Mouse (Mus musculus): ENCODE measurements at regions not wholly inside any gene's neighbourhood (a gene's known extent, or its start where the extent isn't known, plus 50 kb on each side); places are given as distances from the start of the nearest gene placed in this dataset.
"Not testable (repeated sequence)": the region's sequence is repeated elsewhere in the genome, so short reads cannot be mapped to it uniquely, and the experiment has no call there.

GRCm38 (mm10) chr7:70280643-70281380 lies 85.7 kb downstream of the Nr2f2 start:
- Histone ChIP-seq H3K4me2 (peak overlapping the region; percentile 47), H3K36me3 (no peaks in the 10 kb centered on the region), H3K27me3 (peaks cover 79% of the 10 kb centered on the region), H3K9me3 (no peaks in the 10 kb centered on the region), H3K27ac (no peak overlapping the region), H3K4me3 (peak overlapping the region; percentile 30), H3K4me1 (peaks cover 18% of the 10 kb centered on the region), H3K9ac (no peak overlapping the region)
- 1% methylated on average over 42 of the region's 42 CpGs for WGBS
- ATAC-seq (ENCODE audit: insufficient number of reproducible peaks, low FRiP score, low TSS enrichment, low read depth), result no peak

DNA sequence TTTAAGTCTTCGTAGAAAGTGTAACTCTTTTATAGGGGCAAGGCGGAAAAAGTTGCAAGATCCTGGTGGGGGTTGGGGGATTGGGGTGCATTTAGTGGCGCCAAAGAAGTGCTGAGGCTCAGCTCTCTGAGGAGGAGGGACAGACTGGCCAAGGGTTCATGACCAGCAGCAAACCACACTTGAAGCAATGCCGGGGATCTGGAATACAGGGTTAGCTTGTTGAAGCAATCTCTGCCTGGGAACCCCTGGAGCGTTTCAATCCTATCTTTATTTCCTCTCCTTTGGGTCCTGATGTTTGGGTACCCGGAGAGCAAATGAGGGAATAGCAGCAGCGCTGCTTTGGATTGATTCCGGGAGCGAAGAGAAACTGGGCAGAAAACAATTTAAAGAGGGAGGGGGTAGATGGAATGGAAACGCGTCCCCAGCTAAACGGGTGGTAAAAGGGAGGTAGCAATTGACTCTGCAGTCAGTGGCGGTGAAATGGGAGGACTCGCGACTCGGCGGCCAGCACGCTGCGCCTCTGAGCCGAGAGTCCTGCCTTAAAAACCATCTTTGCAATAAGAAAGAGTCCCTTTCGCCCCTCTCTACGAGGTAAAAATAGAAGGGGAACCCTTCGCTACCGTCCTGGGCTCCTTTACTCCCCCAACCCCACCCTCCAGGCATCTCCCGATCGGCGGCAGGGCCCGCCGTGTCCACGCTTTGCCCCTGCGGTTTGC lies 86.5 kb downstream of the Nr2f2 start:
- Histone ChIP-seq H3K4me1 (peaks cover 18% of the 10 kb centered on the region), H3K36me3 (no peaks in the 10 kb centered on the region), H3K27me3 (peaks cover 71% of the 10 kb centered on the region), H3K4me2 (peak overlapping the region; percentile 47), H3K9me3 (no peaks in the 10 kb centered on the region), H3K9ac (no peak overlapping the region), H3K27ac (no peak overlapping the region), H3K4me3 (peak overlapping the region; percentile 30)
- ATAC-seq (ENCODE audit: insufficient number of reproducible peaks, low FRiP score, low TSS enrichment, low read depth), result no peak
- WGBS, result under 1% methylated on average over 31 of the region's 31 CpGs

DNA sequence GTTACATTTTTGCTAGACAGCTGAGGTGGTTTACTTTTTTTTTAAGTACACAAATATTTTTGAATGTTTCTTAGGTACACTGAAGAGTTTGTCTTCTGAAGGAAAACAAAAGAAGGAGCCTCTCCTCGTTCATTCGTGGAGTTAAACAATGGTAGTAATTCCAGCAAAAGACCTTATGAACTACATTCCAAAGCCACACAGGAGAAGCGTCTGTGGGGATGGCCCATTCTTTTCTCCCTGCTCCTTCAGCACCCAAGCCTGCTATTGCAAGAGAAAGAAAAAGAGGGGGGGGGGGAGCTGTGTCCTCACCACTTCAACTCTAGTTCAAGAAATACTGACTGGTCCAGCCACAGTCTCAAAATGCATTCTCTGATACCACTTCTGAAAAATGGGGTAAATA lies 87.4 kb downstream of the Nr2f2 start:
- Histone ChIP-seq H3K4me3 (no peak overlapping the region), H3K9ac (no peak overlapping the region), H3K4me1 (peaks cover 18% of the 10 kb centered on the region), H3K27ac (no peak overlapping the region), H3K27me3 (peaks cover 62% of the 10 kb centered on the region), H3K9me3 (no peaks in the 10 kb centered on the region), H3K4me2 (no peak overlapping the region), H3K36me3 (no peaks in the 10 kb centered on the region)
- WGBS, result 9% methylated on average over 3 of the region's 3 CpGs
- no peak for ATAC-seq (ENCODE audit: insufficient number of reproducible peaks, low FRiP score, low TSS enrichment, low read depth)

DNA sequence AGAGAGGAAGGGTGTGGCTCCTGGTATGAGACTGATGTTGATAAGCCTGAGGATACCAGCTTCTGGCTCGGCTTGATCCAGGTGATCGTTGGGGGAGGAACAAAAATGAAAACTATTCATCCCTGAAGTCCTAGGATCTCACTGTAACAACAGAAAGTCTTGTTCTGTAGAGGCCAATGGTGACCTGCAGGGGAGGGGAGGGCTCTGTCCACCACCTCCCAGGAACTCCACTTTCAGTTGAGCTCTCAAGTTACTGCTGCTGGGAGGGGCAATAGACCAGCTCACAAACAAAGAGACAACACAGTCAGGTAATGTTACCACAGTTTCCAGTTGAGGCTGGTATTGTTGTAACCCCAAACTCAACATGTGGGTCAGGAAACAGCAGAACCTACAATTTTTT lies 90.5 kb downstream of the Nr2f2 start:
- peaks cover 32% of the 10 kb centered on the region for H3K27me3 ChIP-seq
- H3K4me1 ChIP-seq, result peaks cover 13% of the 10 kb centered on the region
- 65% methylated on average over 2 of the region's 2 CpGs for WGBS
- H3K36me3 ChIP-seq, result no peaks in the 10 kb centered on the region
- no peak overlapping the region for H3K4me2 ChIP-seq
- H3K9me3 ChIP-seq, result no peaks in the 10 kb centered on the region
- no peak overlapping the region for H3K4me3 ChIP-seq
- H3K9ac ChIP-seq, result no peak overlapping the region
- H3K27ac ChIP-seq, result no peak overlapping the region
- no peak for ATAC-seq (ENCODE audit: insufficient number of reproducible peaks, low FRiP score, low TSS enrichment, low read depth)

DNA sequence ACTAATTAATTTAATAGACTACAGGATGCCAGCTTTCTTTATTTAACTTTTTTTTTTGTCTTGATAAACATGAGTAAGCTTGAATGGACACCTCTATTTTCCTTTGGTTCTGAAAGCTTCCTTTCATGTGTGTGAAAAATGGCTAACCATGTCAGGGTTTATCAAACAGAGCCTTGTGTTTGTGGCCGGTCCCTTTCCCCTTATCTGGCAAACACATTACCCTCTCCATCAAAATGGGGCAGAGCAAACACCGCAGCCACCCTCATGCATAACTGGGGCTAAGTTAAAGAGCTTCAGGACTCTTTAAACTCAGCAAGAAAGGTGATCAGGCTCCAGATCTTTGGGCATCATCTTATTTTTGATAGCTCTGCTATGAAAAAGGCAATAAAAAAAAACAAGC lies 92.2 kb downstream of the Nr2f2 start:
- ATAC-seq (ENCODE audit: insufficient number of reproducible peaks, low FRiP score, low TSS enrichment, low read depth), result no peak
- WGBS, result 48% methylated on average over 2 of the region's 2 CpGs

GRCm38 (mm10) chr7:70267075-70267474 lies 99.5 kb downstream of the Nr2f2 start:
- H3K4me2 ChIP-seq, result no peak overlapping the region
- no peaks in the 10 kb centered on the region for H3K9me3 ChIP-seq
- H3K4me1 ChIP-seq, result no peaks in the 10 kb centered on the region
- H3K27me3 ChIP-seq, result no peaks in the 10 kb centered on the region
- no peak overlapping the region for H3K4me3 ChIP-seq
- H3K36me3 ChIP-seq, result no peaks in the 10 kb centered on the region
- H3K27ac ChIP-seq, result no peak overlapping the region
- WGBS, result 53% methylated on average over 4 of the region's 4 CpGs
- ATAC-seq (ENCODE audit: insufficient number of reproducible peaks, low FRiP score, low TSS enrichment, low read depth), result no peak
- H3K9ac ChIP-seq, result no peak overlapping the region

More for the DNA sequence above, 92.2 kb downstream of the Nr2f2 start:
- Histone ChIP-seq H3K27ac (no peak overlapping the region), H3K9ac (no peak overlapping the region), H3K27me3 (peaks cover 19% of the 10 kb centered on the region), H3K4me3 (no peak overlapping the region), H3K4me1 (no peaks in the 10 kb centered on the region), H3K4me2 (no peak overlapping the region), H3K36me3 (no peaks in the 10 kb centered on the region), H3K9me3 (no peaks in the 10 kb centered on the region)

DNA sequence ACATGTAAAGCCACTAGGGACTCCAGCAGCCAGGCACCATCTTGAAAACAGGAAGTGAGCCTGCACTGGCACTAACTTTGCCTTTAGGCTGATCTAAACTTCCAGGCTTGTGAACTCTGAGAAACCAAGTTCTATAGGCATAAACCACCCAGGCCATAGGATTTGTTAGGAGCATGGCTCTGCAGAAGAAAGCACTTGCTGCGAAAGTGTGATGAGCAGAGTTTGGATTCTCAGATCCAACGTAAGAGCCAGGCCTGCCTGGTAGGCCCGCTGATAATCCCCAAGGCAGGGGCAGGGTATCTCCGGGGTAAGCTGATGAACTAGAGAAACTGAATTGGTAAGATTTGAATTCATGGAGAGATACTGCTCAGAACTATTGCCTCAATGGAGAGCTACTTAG lies 109.7 kb downstream of the Nr2f2 start:
- H3K9me3 ChIP-seq, result no peaks in the 10 kb centered on the region
- H3K27ac ChIP-seq, result no peak overlapping the region
- H3K4me3 ChIP-seq, result no peak overlapping the region
- no peak for ATAC-seq (ENCODE audit: insufficient number of reproducible peaks, low FRiP score, low TSS enrichment, low read depth)
- no peaks in the 10 kb centered on the region for H3K36me3 ChIP-seq
- H3K4me1 ChIP-seq, result no peaks in the 10 kb centered on the region
- WGBS, result 97% methylated on average over 4 of the region's 4 CpGs
- no peak overlapping the region for H3K4me2 ChIP-seq
- no peaks in the 10 kb centered on the region for H3K27me3 ChIP-seq
- no peak overlapping the region for H3K9ac ChIP-seq

GRCm38 (mm10) chr7:70255072-70255471 lies 111.5 kb downstream of the Nr2f2 start:
- Histone ChIP-seq H3K4me2 (no peak overlapping the region), H3K9me3 (no peaks in the 10 kb centered on the region), H3K27me3 (no peaks in the 10 kb centered on the region), H3K4me1 (no peaks in the 10 kb centered on the region), H3K9ac (no peak overlapping the region), H3K4me3 (no peak overlapping the region), H3K36me3 (no peaks in the 10 kb centered on the region), H3K27ac (no peak overlapping the region)
- ATAC-seq (ENCODE audit: insufficient number of reproducible peaks, low FRiP score, low TSS enrichment, low read depth), result no peak
- 75% methylated on average over 3 of the region's 3 CpGs for WGBS

DNA sequence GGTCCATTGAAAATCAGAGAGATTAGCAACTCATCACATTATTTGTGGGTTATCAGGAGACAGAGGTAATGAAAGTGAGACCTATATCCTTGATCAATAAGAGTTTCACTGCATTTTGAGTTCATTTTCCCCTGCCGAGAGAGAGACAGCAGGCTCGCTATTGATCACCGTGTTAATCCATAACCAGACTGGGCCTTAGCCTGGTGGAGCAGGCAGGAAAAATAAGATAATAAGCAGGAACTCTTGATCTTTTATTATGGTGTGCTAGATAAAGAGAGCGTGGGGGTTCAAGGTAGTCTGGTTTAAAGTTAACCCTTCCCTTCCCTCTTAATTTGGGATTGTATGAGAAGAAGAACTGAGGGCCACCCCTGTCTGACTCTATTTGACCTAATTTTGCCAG lies 113.3 kb downstream of the Nr2f2 start:
- no peak overlapping the region for H3K27ac ChIP-seq
- no peak overlapping the region for H3K9ac ChIP-seq
- no peaks in the 10 kb centered on the region for H3K36me3 ChIP-seq
- no peak overlapping the region for H3K4me3 ChIP-seq
- WGBS, result 70% methylated on average over 4 of the region's 4 CpGs
- no peaks in the 10 kb centered on the region for H3K27me3 ChIP-seq
- H3K9me3 ChIP-seq, result no peaks in the 10 kb centered on the region
- ATAC-seq (ENCODE audit: insufficient number of reproducible peaks, low FRiP score, low TSS enrichment, low read depth), result no peak
- no peak overlapping the region for H3K4me2 ChIP-seq
- no peaks in the 10 kb centered on the region for H3K4me1 ChIP-seq

- 86% methylated on average over 9 of the region's 9 CpGs for WGBS
- not testable (repeated sequence) for H3K27me3 ChIP-seq; H3K27ac ChIP-seq; H3K9me3 ChIP-seq; H3K4me2 ChIP-seq; H3K9ac ChIP-seq; H3K4me1 ChIP-seq; H3K36me3 ChIP-seq; ATAC-seq (ENCODE audit: insufficient number of reproducible peaks, low FRiP score, low TSS enrichment, low read depth); H3K4me3 ChIP-seq
Observed at GRCm38 (mm10) chr7:70239059-70239458, 127.5 kb downstream of the Nr2f2 start.

DNA sequence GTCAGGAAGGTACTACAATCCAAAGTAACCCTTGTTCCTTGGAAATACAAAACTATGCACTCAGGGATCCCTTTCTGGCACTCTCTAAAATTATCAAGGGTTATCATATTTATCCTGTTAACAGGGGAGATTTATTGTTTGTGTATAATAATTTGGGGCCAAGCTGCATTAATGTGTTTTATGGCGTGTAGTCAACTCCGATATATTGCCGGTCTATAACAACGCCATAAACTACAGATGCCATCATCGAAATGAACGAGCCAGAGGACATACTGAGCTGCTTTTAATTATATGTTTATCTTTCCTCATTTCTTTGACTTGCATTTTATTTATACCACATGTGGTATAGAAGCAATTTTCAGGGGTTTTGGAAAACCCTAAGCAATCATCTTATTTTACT lies 147.2 kb downstream of the Nr2f2 start:
- ATAC-seq (ENCODE audit: insufficient number of reproducible peaks, low FRiP score, low TSS enrichment, low read depth), result no peak
- WGBS, result 34% methylated on average over 6 of the region's 6 CpGs
- Histone ChIP-seq H3K4me1 (no peaks in the 10 kb centered on the region), H3K27ac (no peak overlapping the region), H3K4me3 (no peak overlapping the region), H3K4me2 (no peak overlapping the region), H3K27me3 (no peaks in the 10 kb centered on the region), H3K9ac (no peak overlapping the region), H3K9me3 (no peaks in the 10 kb centered on the region), H3K36me3 (no peaks in the 10 kb centered on the region)

DNA sequence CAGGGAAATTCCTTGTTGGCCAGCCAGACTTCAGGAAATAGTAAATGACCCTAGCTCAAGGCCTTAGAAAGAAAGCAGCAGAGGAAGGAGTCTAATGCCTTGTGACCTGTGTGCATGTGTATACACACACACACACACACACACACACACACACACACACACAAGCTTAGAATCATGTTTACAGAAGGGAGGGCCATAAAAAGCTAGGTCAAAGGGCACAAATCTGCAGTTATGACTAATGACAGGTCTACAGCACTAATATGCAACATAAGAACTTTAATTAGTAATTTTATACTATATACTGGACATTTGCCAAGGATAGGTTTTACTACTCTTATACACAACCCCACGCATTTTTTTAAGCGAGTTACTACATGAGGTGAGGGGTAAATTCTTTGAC lies 149.4 kb downstream of the Nr2f2 start:
- WGBS, result 45% methylated on average over 2 of the region's 2 CpGs
- Histone ChIP-seq H3K9me3 (no peaks in the 10 kb centered on the region), H3K27ac (no peak overlapping the region), H3K27me3 (no peaks in the 10 kb centered on the region), H3K4me2 (no peak overlapping the region), H3K4me3 (no peak overlapping the region), H3K36me3 (no peaks in the 10 kb centered on the region), H3K4me1 (no peaks in the 10 kb centered on the region), H3K9ac (no peak overlapping the region)
- ATAC-seq (ENCODE audit: insufficient number of reproducible peaks, low FRiP score, low TSS enrichment, low read depth), result no peak

Data from limb, embryonic 15.5 days (tissue).